Mouse (Mus musculus): ENCODE measurements at regions not wholly inside any gene's neighbourhood (a gene's known extent, or its start where the extent isn't known, plus 50 kb on each side); places are given as distances from the start of the nearest gene placed in this dataset.
A peak's percentile ranks its signal among the peaks of the same experiment; 100 is the strongest.

DNA sequence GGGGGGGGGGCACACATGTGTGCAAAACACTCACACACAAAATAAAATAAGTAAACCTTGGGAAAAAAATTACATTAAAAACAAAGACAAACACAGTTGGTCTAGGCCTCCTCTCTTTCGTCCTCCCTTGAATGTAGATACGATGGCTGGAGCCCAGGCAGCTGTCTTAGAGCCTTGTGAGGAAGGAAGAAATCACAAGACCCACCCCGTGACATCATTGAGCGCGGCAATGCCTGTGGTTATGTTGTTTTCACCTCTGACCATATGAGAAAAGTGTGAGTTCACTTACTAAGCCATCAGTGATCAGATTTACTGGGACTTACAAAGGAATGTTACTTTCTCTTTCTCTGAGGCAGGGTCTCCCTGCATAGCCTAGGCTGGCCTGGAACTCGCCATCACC lies 64.8 kb upstream of the Slc6a6 start:
- DNase-seq (ENCODE audit: low read depth, low spot score): no peak

- DNase-seq (ENCODE audit: low read depth, low spot score): peak; percentile 37
Measured at GRCm38 (mm10) chr6:91619735-91620732, 63.8 kb upstream of the Slc6a6 start.

- DNase-seq (ENCODE audit: low read depth, low spot score): no peak
Measured at GRCm38 (mm10) chr6:91621437-91621836, 62.4 kb upstream of the Slc6a6 start.

DNA sequence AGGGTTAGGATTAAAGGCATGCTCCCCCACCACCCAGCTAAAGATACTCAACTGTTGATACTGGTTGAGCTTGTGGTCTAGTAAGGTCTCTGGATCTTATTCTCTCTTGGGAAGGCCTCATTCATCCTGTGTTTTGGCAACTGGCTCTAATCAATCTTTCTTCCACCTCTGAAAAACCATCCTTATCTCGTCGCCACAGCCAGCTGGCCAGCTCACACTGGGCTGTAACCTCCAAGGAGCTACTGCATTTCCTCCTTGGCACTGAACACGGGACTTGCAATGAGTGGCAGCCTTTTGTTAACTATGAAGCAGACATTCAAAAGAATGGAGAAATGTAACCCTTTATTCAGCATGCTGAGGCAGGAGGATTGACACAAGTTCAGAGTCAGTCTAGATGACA lies 61.4 kb upstream of the Slc6a6 start:
- no peak for DNase-seq (ENCODE audit: low read depth, low spot score)

DNA sequence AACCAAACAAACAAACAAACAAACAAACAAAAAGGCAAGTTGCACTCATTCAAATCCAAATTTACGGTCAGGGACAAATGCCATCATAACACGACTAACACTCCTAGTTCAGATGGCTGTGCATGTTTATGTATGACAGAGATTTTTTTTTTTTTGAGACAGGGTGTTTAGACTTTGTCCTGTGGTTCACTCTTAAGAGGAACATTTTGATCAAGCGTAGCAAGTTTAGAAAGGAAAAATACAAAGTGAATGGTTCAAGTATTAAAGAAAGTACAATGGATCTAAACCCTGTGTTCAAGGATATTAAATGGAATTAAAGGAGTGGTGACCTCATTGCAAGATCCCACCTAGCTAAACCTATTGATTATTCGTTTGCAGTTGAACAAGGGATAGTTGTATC lies 60.2 kb upstream of the Slc6a6 start:
- DNase-seq (ENCODE audit: low read depth, low spot score): no peak

DNA sequence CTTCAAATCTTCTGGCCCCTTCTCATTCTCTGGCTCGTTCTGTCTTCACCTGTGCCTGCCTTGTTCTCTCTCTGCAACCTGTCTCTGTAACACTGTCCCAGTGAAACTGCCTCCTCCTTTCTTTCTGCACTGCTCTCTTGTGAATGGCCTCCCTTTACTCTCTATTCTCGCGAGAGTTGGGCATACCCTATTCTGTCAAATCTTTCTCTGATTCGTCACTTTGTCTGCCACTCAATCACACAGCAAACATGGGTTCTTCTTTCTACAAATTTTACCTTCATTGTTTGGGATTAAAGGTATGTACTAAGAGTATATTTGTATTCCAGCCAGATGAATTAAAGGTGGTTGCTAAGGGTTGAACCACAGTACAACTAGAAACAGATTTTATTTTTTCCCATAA lies 54.6 kb upstream of the Slc6a6 start:
- no peak for DNase-seq (ENCODE audit: low read depth, low spot score)

DNA sequence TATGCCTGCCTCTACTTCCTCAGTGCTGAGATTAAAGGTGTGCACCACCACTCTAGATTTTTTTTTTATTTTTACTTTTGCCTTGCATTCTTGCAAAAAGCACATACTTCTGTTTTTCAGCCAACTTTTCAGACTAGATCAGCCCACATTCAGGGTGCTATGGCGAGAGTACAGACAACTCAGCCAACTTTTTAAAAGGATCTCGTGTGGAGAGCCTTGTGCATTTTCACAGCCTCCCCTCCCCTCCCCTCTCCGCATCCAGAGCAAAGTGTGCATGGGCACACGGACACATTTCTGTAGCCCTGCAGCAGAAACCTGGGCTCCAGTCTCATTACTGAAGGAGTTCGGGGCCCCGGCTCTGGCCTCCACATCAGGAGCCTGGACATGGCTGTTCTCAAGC lies 52.6 kb upstream of the Slc6a6 start:
- peak; percentile 51 for DNase-seq (ENCODE audit: low read depth, low spot score)
